Mouse (Mus musculus) induced T-regulatory cell, adult 2 months (primary cell): ENCODE measurements around the gene 5730596B20Rik.

Experiments used
- DNase-seq: peaks from one replicate; pipeline ENCODE4 v3.0.0-alpha.2; 2012; ENCODE audit warnings: low read depth

Gene 5730596B20Rik

DNA sequence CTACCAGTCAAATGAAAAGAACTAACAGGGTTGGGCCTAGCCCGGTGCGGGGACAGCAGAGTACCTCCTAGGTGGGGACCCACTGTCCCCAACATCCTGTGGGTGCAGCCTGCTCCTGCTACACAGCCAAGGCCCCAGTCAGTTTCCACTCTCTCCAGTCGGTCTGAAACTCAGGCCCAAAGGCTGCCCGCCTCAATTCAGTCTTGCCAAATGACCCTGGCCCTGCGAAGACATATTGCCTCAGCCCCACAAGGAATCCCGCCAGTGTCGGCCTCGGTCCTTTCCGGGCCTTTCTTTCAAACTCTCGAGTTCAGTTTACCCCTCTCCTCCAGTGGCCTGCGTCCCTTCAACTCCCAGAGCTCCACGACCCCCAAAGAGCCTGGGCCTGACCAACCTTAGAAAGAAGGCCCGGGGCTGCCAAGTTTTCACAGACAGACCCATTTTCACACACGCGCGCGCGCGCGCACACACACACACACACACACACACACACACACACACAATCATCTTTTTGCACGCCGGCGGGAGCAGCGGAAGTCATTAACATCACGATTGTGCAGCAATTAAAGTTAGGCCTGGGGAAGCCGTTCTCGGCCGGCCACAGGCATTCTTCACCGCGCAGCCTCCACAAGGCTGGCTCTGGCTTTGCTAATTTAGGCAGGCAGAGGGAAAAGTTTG lies 22.9 kb downstream of the 5730596B20Rik start:
- DNase-seq: no peak

DNA sequence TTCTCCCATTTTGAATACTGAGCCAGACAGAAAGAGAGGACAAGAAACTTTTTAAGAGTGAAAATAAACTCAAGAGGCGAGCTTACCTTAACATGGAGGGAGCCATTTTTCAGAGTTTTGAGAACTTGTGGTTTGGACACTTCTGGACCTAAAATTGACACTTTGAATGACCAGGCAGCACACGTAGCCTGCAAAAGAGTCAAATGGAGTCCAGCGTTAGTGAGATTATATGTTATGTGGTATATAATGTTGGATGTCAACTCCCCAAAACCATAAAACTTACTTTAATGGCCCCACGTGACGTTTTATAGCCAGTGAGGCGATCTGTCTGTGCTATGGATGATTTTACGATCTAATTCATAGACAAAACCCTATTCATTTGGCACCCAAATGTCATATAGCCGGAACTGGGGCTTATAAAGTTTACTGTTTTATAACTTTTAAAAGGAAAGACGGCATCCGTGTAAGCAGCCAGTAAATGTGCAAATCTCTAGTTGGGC lies 23.5 kb downstream of the 5730596B20Rik start:
- no peak for DNase-seq

DNA sequence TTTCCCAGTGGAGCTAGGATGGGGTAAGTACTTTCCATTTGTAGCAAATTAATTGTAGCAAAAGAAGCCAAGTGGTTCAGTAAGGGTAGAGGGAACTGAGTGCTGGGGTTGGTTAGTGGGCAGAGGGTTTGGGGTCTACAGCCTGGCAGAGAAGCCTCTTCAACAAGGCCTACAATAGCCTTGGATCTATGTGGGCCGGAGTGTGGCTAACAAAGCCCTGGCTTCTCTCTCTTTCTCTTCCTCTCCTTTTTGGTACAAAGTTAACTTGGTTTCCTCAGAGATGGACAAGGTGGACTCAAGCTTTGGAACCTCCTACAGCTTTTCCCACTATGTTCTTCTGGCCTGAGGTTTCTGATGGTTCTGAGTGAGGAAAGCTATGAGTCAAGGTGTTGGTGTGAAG lies 24.0 kb downstream of the 5730596B20Rik start:
- no peak for DNase-seq

DNA sequence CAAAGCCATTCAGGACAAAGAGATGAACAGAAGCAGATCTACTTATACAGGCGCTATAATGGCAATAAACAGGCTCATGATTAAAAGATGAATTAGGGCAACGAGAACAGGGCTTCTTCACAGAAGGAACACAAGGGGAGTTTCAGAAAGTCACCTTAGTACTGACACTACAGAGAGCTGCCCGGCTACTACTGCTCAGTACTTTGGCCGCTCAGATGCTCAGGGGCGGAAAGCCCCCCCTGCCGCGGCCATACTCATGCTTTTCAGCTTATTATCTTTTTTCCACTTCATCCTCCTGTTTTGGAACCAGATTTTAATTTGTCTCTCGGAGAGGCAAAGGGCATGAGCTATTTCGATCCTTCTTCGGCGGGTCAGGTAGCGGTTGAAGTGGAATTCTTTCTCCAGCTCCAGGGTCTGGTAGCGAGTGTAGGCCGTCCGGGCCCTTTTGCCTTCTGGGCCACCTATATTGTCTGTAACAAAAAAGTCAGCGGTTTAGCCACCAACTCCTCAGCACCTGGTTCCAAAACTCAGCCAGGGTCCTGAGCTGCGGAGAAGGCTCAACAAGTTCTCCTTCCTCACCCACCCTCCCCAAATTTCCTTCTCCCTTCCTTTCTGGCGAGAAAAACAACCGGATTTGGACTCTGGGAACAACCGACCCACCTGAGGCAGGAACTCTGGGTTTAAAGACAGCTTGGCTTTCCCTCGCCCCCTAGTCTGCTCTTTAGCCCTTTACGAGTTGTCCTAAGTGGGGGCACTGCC lies 25.2 kb downstream of the 5730596B20Rik start:
- no peak for DNase-seq

DNA sequence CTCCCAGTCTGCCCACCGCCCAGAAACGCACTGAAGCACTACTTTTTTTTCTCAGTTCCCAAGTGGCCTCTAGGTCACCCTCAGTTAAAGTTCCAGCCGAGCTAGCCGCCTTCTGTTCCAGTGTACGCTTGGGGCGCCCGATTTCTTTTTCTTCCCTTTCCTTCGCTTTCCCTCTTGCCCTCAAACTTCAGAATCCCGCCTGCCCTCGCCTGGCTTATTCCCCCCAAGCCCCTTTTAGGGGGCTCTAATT lies 25.7 kb downstream of the 5730596B20Rik start:
- DNase-seq: no peak

DNA sequence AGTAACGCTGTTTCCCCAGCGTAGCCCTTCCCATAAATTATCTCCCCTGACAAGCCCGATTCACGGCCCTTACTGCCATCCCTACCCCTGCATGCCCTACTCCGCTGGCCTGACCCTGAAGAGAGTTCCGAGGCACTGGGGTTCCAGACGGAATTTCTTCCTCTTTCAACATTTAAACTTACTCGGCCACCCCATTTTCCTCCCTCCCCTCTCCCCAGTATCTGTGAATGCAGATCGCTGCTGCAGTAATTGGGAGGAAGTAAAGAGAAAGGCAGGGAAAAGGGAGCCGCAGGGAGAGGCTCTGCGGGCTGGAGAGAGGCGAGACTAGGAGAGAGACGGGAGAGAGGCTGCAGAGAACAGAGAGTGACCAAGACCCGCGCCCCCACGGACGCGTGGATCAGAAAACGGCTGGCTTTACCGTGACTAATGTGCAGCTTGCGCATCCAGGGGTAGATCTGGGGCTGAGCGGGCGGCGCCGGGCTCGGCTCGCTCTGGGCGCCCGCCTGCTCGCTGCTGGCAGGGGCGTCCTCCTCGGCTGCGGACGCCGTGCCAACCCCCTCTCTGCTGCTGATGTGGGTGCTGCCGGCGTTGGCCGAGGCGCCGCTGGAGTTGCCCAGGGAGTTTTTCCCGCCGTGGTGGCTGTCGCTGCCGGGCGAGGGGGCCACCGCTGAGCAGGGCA lies 26.2 kb downstream of the 5730596B20Rik start:
- no peak for DNase-seq

DNA sequence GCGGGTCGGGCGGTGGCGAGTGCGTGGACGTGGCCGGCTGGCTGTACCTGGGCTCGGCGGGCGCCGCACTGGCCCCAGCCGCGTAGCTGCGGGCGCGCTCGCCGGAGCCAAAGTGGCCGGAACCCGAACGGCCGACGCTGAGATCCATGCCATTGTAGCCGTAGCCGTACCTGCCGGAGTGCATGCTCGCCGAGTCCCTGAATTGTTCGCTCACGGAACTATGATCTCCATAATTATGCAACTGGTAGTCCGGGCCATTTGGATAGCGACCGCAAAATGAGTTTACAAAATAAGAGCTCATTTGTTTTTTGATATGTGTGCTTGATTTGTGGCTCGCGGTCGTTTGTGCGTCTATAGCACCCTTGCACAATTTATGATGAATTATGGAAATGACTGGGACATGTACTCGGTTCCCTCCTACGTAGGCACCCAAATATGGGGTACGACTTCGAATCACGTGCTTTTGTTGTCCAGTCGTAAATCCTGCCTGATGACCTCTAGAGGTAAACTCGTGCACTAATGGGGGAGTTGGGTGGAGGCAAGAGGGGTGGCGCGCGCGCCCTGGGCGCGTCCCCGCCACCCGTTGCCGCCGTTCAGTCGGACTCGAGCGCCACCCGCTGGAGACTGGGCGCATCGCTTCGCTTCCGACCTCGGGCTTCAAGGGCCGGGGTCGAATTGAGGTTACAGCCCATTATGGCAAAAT lies 26.9 kb downstream of the 5730596B20Rik start, which contains the start of gene Hoxa5:
Gene Hoxa5 (minus strand): TSS at position 538 of the 703 bp plus-strand sequence.
- no peak for DNase-seq

DNA sequence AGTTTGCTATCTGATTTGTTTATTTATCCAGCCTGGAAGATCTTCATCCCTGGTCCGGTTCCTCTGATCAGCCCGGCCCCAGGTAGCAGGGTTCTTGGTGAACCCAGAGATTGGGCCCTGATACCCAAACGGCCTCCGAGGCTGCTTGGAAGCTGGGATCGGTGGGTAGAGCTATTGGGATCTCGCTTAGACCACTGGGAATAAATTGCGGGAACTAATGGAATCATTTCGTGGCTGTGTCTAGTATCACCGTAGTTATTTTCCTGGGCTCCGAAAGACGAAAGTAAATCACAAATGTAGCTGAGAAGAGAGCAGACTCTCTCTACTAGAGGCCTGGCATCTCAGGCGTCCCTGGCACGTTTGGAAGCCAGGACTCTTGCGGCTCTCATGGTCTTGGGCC lies 27.9 kb downstream of the 5730596B20Rik start:
- no peak for DNase-seq

DNA sequence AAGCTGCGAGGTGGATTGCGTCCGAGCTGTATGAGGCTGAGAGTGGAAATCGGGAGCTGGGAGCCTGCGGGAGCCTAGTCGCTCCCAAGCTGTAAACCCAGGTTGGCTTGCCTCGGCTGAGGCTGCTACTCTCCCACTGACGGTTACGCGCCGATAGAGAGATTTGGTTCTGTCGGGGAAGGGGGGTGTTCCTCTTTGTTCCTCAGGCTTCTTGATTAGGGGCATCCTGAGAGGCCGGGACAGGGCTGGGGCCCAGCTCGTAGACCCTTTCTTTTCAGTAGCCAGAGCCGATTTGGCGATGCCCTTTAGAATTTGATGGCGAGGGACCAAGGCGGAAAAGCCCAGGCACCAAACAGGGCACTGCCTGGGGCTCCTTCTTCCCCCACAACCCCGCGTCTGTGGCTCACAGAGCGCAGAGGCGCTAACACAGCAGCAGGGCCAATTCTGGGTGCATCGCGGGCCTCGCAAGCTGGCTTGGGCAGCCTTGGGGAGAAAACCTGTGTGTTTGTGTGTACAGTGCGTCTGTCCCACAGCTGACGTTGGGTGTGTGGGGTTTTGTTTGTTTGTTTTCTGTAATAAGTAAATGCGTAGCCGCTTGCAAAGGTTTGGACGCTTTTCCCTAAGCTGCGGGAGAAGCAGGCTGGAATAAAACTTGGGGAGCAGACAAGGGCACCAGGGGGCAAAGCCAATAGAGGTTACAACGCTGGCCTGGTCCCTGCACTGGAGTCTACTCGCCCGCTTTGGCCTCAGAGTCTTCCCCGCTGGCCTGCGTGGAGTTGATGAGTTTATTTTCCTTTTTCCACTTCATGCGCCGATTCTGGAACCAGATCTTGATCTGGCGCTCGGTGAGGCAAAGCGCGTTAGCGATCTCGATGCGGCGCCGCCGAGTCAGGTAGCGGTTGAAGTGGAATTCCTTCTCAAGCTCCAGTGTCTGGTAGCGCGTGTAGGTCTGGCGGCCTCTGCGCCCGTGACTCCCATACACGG lies 28.6 kb downstream of the 5730596B20Rik start:
- DNase-seq: no peak

DNA sequence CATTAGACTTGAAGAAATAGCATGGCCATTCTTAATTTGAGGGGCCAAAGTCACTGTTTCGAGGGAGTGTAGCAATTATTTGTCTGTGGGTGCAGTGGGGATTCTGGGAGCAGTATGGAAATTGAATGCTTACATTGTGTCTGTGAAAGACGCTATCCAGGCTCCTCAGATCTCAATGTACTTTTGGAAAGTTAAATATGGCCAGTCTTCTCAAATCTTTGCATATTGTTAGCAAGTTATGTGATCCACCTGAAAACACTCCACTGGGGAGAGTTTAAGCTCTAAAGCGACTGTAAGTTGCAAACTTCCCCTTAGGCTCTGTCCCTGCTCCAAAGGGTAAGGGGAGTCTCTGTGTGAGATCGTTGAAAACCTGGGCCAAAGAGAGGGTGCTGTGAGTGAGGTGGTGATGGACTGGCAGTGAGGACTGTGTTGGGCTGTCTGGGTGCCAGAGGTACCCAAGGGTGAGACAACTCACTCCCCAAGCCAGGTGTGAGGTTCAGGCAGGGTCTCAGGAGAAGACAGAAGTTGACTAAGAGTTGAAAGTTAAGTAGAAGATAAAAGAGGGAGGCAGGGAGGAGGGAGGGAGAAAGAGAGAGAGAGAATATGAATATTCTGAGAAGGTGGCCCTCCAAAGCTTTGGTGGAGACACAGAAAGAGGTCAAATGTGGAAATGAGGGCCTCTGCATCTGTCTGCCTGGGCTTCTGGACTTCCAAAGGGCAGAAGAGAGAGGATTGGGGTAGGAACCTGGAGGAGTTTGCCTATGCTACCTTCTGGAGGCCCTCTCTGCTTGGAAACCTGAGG lies 29.8 kb downstream of the 5730596B20Rik start:
- DNase-seq: no peak

DNA sequence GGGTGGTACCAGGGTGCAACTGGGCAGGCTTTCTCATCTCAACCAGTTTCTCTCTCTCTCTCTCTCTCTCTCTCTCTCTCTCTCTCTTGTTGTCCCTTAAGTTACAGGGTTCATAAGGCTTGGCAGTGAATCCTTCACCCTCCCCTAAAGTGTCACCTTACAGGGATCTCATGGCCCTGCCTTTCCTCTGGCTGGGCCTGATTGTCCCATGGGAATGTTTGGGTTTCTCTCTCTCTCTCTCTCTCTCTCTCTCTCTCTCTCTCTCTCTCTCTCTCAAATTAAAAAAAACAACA lies 30.3 kb downstream of the 5730596B20Rik start:
- DNase-seq: no peak

DNA sequence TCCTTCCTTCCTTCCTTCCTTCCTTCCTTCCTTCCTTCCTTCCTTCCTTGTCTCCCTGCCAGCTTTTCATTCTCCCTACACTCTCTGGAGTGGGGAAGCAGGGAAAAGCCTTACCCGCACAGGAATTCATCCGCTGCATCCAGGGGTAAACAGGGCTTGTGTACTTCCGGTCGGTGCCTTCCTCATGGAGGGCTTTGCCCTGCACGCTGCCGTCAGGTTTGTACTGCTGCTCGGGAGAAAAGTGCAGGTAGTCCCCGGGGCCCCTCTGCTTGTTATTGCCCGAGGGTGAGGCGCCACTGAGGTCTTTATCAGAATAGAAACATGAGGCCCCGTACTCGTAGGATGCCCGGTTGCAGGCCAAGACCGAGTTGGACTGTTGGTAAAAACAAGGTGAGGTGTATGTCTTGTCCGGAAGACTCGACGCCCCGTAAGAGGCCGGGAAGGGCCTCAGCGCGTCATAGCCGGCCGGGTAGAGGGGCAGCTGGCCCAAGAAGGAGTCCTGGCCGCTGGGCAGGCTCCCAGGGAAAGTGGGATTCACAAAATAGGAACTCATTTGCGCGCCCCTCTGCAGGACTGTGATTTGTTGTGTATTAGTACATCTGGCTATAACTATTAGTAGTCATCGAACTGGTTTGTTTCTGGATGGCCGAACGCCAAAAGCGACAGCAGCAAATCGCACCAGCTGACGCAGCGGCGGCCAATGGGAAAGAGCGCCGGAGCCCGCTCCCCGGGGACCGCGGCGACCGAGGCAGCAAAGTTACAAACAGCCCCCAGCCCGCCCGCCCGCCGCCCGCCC lies 31.0 kb downstream of the 5730596B20Rik start, which contains the start of gene Hoxa6:
Gene Hoxa6 (minus strand): TSS at position 651 of the 796 bp plus-strand sequence.
- DNase-seq: no peak

DNA sequence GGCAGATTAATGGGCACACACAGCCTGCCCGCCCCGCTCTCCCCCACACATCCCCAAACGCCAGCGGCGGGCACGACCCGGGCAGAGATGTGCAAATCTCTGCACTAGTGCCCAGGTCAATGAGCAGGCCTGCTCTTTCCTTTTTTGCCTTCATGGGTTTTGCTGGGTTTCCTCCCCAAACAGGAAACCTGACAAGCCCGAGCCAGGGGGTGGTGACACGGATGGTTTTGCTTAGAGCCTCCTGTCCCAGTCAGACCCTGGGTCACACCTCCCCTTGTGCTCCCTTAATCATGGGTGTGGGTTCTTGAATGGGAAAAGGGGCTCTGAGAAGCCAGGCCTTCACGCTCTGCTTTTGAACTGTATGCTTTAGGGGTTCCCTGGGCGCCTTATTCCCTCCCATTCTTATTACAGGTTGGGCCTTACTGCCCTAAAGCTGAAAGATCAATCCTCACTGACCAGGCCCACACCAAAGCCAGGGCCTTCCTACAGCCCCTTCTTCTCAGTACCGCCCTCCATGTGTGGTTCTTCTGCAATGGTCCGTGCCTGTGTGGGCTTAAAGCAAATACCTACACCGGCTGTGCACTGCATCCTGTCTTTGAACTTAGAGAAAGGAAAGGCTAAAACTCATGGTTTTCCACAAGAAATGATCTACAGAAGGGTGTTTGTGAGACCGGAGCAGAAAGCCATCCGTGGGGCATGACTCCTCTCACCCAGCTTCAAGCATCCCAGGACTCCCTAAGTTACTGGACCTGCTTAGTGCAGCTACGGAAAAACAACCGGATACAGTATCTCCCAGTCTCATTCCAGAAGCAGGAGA lies 31.8 kb downstream of the 5730596B20Rik start:
- DNase-seq: peak; percentile 10

DNA sequence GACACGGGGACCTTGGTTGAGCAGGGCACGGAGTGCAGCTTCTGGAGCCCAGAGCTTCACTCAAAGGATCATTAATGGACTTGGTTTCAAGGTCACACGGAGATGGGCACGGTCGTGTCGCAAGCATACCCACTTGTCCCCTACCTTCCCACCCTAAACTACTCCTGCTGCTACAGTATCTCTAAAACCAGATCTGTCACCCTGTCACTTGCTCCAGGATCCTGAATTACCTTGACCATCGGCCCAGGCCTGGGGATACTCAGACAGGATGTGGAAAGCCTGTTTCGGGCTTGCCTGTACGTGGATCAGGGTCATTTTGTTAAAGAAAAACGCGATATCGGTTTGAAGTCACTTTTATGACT lies 32.4 kb downstream of the 5730596B20Rik start:
- DNase-seq: no peak

DNA sequence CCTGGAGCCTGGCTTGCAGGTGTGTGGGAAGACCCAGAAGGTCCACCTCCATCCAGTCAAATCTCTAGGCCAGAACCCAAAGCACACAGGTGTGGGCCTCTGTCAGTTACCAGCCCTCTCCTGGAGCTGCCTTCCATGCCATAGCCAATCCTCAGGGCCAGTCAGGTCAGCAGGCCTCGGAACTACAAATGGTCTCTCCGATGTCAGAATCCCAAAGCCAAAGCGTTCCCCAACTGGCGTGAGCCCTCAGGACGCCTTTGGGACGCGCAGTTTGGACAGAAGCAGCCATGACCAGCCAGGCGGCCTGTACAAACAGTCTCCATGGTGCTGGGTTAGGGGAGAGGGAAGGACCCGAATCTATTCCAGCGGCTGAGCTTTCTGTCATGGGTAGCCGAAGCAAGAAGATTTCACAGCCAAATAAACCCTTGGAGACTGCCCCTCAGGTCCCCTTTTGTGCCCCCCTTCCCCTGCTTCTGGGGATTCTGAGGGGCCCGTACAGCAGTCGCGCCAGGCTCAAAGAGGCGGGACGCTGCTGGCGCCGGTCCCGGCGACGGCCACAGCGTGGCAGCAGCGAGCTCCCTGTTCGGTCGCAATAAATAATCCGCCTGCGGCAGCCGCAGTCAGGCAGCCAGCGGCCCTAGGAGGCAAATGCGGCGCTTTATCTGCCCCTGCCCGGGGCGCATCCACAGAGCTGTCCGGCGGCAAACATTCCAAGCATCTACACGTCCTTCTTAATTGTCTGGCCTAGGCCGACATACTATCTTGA lies 34.1 kb downstream of the 5730596B20Rik start:
- DNase-seq: peak; percentile 75

DNA sequence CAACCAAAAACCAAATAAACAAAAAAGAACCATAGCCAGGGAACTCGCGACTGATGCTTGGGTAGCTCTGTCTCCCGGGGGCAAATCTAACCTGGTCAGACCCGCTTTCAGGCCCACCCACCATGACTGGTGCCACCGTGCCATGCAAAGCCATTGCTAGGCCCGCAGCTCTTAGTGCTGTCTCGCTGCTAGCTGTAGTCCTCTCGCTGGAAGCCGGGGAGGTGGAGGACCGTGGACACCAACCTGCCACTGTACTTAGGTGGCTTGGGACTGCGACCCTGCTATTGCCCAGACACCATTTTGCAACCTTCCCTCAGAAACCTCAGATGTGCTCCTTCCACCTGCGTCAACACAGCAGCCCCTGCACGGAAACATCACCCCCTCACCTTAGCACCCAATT lies 34.7 kb downstream of the 5730596B20Rik start:
- DNase-seq: peak; percentile 35

DNA sequence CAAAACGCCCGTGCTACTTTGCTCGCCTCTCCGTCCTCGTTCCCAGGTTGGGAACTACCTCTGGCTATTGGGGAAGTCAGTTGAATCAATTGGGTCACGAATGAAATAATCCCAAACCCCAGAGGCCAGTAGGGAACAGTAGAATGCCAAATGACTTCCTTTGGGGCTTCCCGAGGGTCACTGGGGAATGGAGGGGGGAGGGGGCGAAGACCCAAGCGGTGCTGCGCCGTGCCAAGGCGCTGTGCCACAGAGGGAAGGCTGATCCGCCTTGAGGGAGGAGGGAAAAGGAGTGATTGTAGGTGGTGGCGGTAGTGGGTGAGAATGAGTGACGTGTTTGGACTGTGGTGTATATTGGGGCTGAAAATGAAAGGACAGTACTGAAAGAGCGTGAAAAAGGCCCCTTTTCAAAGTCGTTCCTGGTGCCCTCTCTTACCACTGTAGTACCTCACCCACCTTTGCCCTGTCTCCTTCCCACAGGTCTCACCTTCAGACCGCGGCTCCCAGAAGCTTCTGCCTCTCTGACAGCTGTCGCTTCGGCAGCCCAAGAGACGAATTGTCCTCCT lies 35.3 kb downstream of the 5730596B20Rik start:
- DNase-seq: peak; percentile 55
